Mouse (Mus musculus) erythroblast, embryonic 14.5 days (primary cell): Measurements from ENCODE around the gene Vrk2.

Source experiments
- GATA1 ChIP-seq: IDR thresholded peaks from 2 replicates; pipeline ENCODE4 v1.6.1; 2012; ENCODE audit warnings: low read length, inconsistent platforms, mixed read lengths
- TAL1 ChIP-seq: IDR thresholded peaks from 3 replicates; pipeline ENCODE4 v1.6.1; 2012; ENCODE audit warnings: low read length, inconsistent platforms, mixed read lengths

- TF ChIP-seq GATA1, result no peak
- TF ChIP-seq TAL1, result no peak
Measured at GRCm38 (mm10) chr11:26451228-26451627, 142.6 kb downstream of the Vrk2 start.
